Mouse (Mus musculus) B cell, adult 67 days (primary cell): ENCODE measurements around the gene Gm3336. TPM values are rescaled to one million over a fixed set of nuclear protein-coding genes. Genes with fewer than 3 reads are reported as not detected.

ENCODE experiments used
- total RNA-seq, 2 experiments: library from RNA; stranded (reverse); gene quantifications; 4 replicates each; pipeline ENCODE4 v1.2.4; 2023

Gm3336 gene
- not detected for total RNA-seq

GRCm38 (mm10) chr8:70718297-70718696, at the start of gene Gm3336:
TSS of gene Gm3336 (plus strand) at chr8:70718543.

GRCm38 (mm10) chr8:70673079-70673856, 45.1 kb upstream of the Gm3336 start, which contains the start of gene Lsm4:
TSS of gene Lsm4 (plus strand) at chr8:70673248.

GRCm38 (mm10) chr8:70698310-70699109, 19.8 kb upstream of the Gm3336 start, which contains the start of gene Jund:
TSS of gene Jund (plus strand) at chr8:70698949.

GRCm38 (mm10) chr8:70703287-70703686, 15.1 kb upstream of the Gm3336 start, which contains the start of gene Iqcn:
TSS of gene Iqcn (plus strand) at chr8:70703457.

GRCm38 (mm10) chr8:70723486-70724210, 5.3 kb downstream of the Gm3336 start, which contains the start of gene Pde4c:
TSS of gene Pde4c (plus strand) at chr8:70723720.

GRCm38 (mm10) chr8:70754043-70754870, 35.9 kb downstream of the Gm3336 start, which contains the start of gene Rab3a:
TSS of gene Rab3a (plus strand) at chr8:70754679.

GRCm38 (mm10) chr8:70760775-70761406, 42.5 kb downstream of the Gm3336 start, which contains the start of gene Mpv17l2:
TSS of gene Mpv17l2 (minus strand) at chr8:70760946.

Other genes starting within 250 kb of the Gm3336 start
- gene Klhl26, start 241.6 kb upstream of the Gm3336 start, total RNA-seq, result 10 to 100 TPM in 1 of 2 experiments, 1 to 10 TPM in 1; 8.7 to 11.8 TPM
- gene Tmem59l, start 231.2 kb upstream of the Gm3336 start, total RNA-seq, result not detected
- gene Crlf1, start 225.4 kb upstream of the Gm3336 start, total RNA-seq, result under 1 TPM in 1 of 2 experiments, not detected in 1; 0.44 TPM
- 10 to 100 TPM; 37.6 to 48.4 TPM for gene Rex1bd, start 211.8 kb upstream of the Gm3336 start, total RNA-seq
- 1,000 to 10,000 TPM; 2,722 to 2,902 TPM for gene Uba52, start 207.7 kb upstream of the Gm3336 start, total RNA-seq
- 100 to 1,000 TPM; 269 TPM for gene Fkbp8, start 190.8 kb upstream of the Gm3336 start, total RNA-seq
- 10 to 100 TPM; 60.6 to 70.4 TPM for gene Kxd1, start 190.6 kb upstream of the Gm3336 start, total RNA-seq
- 10 to 100 TPM; 28.8 to 33.6 TPM for gene Ell, start 179.1 kb upstream of the Gm3336 start, total RNA-seq
- gene Isyna1, start 124.2 kb upstream of the Gm3336 start, total RNA-seq, result 10 to 100 TPM; 91.5 to 93.5 TPM
- 10 to 100 TPM; 41.8 to 66.9 TPM for gene Ssbp4, start 109.7 kb upstream of the Gm3336 start, total RNA-seq
- 1 to 10 TPM; 7.7 to 7.8 TPM for gene Lrrc25, start 102.4 kb upstream of the Gm3336 start, total RNA-seq
- not detected for gene Gdf15, start 86.1 kb upstream of the Gm3336 start, total RNA-seq
- 10 to 100 TPM; 14.3 to 16.2 TPM for gene Pgpep1, start 58.2 kb upstream of the Gm3336 start, total RNA-seq
- 100 to 1,000 TPM; 114 to 117 TPM for gene Lsm4, start 45.3 kb upstream of the Gm3336 start, total RNA-seq
- gene Jund, start 19.6 kb upstream of the Gm3336 start, total RNA-seq, result 1,000 to 10,000 TPM; 1,149 to 1,767 TPM
- 10 to 100 TPM; 19.0 to 55.4 TPM for gene Iqcn, start 15.1 kb upstream of the Gm3336 start, total RNA-seq
- 1 to 10 TPM; 3.8 to 4.3 TPM for gene Pde4c, start 5.2 kb downstream of the Gm3336 start, total RNA-seq
- gene Rab3a, start 36.1 kb downstream of the Gm3336 start, total RNA-seq, result 10 to 100 TPM; 11.7 to 14.5 TPM
- gene Mpv17l2, start 42.4 kb downstream of the Gm3336 start, total RNA-seq, result 10 to 100 TPM; 24.5 to 25.5 TPM
- 10 to 100 TPM; 26.3 to 27.3 TPM for gene Pik3r2, start 58.2 kb downstream of the Gm3336 start, total RNA-seq
- 100 to 1,000 TPM; 196 to 209 TPM for gene Mast3, start 86.5 kb downstream of the Gm3336 start, total RNA-seq
- gene Il12rb1, start 89.9 kb downstream of the Gm3336 start, total RNA-seq, result under 1 TPM in 1 of 2 experiments, not detected in 1; 0.55 TPM
- gene Arrdc2, start 121.2 kb downstream of the Gm3336 start, total RNA-seq, result 10 to 100 TPM; 22.2 to 25.6 TPM
- not detected for gene Kcnn1, start 144.7 kb downstream of the Gm3336 start, total RNA-seq
- gene Ccdc124, start 155.4 kb downstream of the Gm3336 start, total RNA-seq, result 10 to 100 TPM; 40.9 to 42.3 TPM
- not detected for gene Slc5a5, start 174.2 kb downstream of the Gm3336 start, total RNA-seq
- 1,000 to 10,000 TPM; 3,871 to 4,029 TPM for gene Rpl18a, start 178.9 kb downstream of the Gm3336 start, total RNA-seq
- 10 to 100 TPM; 64.6 to 71.3 TPM for gene Map1s, start 187.4 kb downstream of the Gm3336 start, total RNA-seq